Mouse (Mus musculus): ENCODE results near the gene Tmem101. TPM values are rescaled to one million over a fixed set of nuclear protein-coding genes. Genes with fewer than 3 reads are reported as not detected.

Gene Tmem101
- polyA plus RNA-seq, 1 experiment, result 25.1 TPM

DNA sequence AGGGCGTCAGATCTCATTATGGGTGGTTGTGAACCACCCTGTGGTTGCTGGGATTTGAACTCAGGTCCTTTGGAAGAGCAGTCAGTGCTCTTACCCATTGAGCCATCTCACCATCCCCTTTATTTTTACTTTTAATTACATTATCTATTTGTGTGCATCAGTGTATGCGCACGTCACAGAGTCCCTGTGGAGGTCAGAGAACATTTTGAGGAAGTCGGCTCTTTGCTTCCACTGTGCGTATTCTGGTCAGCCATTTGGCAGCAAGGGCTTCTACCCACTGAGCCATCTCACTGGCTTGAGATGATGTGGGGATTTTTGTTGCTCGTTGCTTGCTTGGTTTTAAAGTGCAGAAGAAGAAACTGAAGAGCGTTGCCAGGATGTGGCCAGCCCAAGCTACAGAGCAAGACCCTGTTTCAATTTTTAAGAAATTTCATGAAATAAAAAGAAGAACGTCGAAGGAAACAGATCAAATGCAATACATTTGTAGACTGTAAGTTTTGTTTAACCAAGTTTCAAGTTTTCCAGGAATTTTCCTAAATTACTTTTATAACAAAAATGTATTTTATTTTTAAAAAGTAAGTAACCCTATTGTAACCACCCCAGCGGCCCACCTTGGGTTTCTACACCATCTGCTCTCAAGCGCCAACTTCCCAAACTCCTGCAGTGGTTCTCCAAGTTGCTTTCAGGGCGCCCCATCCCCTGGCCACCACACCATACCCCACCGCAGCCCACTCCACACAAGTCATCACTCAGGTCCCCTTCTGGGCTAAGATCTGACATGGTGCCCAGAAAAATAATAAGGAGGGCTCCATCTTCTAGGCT is 18.4 kb downstream of the Tmem101 start:
- Histone ChIP-seq H3K79me3 (ENCODE audit: low read depth) (no peaks in the 10 kb centered on the region), H3K4me3 (ENCODE audit: insufficient read depth, poor library complexity, severe bottlenecking) (no peak overlapping the region), H3ac (ENCODE audit: control insufficient read depth, insufficient read length, low read depth) (no peak overlapping the region)

DNA sequence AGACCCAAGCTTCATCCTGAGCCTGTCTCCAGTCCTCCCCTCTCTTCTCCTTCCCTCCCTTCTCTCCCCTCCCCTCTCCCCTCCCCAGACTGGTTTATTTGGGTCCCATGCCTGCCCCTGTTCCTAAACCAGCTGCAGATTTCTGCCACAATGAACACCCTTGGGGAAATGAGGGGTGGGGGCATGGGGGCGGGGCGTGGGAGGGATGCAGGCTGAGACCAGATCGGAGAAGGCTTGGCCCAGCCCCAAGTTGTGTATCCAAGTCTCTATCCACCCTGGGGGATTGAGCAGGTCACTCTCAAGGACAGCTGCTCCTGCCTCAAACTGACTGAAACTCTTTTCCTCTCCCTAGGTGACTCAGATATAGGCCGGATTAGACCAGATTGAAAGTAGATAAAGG is 21.7 kb downstream of the Tmem101 start:
- TF ChIP-seq FOSL1 (IDR thresholded peaks at IDR 0.05; ENCODE audit: insufficient read depth, low read length, poor library complexity, severe bottlenecking) (no peak), MYOG (IDR thresholded peaks at IDR 0.05; ENCODE audit: control insufficient read depth, extremely low read depth, insufficient read length) (no peak), CEBPB (IDR thresholded peaks at IDR 0.05; ENCODE audit: low read depth) (no peak), MAX (IDR thresholded peaks at IDR 0.05) (no peak), CTCF (IDR thresholded peaks at IDR 0.05; ENCODE audit: control insufficient read depth, insufficient read depth, insufficient read length) (no peak), USF1 (IDR thresholded peaks at IDR 0.05; ENCODE audit: low read depth) (no peak), MYOD1 (IDR thresholded peaks at IDR 0.05; ENCODE audit: control insufficient read depth, insufficient read length, low read depth) (no peak)
- Histone ChIP-seq H3K79me2 (ENCODE audit: control insufficient read depth, insufficient read depth) (no peaks in the 10 kb centered on the region), H3K36me3 (ENCODE audit: control insufficient read depth, insufficient read depth) (no peaks in the 10 kb centered on the region), H3K27me3 (ENCODE audit: control insufficient read depth, insufficient read depth, insufficient read length) (peaks cover 26% of the 10 kb centered on the region), H3K79me3 (ENCODE audit: low read depth) (no peaks in the 10 kb centered on the region), H3K4me3 (ENCODE audit: insufficient read depth, poor library complexity, severe bottlenecking) (no peak overlapping the region), H3ac (ENCODE audit: control insufficient read depth, insufficient read length, low read depth) (no peak overlapping the region)

More for the DNA sequence above, 18.4 kb downstream of the Tmem101 start:
- Histone ChIP-seq H3K27me3 (ENCODE audit: control insufficient read depth, insufficient read depth, insufficient read length) (peaks cover 9% of the 10 kb centered on the region), H3K36me3 (ENCODE audit: control insufficient read depth, insufficient read depth) (no peaks in the 10 kb centered on the region), H3K79me2 (ENCODE audit: control insufficient read depth, insufficient read depth) (no peaks in the 10 kb centered on the region)
- no peak for TF ChIP-seq CEBPB (IDR thresholded peaks at IDR 0.05; ENCODE audit: low read depth)
- no peak for TF ChIP-seq MYOD1 (IDR thresholded peaks at IDR 0.05; ENCODE audit: control insufficient read depth, insufficient read length, low read depth)
- TF ChIP-seq USF1 (IDR thresholded peaks at IDR 0.05; ENCODE audit: low read depth), result no peak
- TF ChIP-seq MAX (IDR thresholded peaks at IDR 0.05), result no peak
- no peak for TF ChIP-seq CTCF (IDR thresholded peaks at IDR 0.05; ENCODE audit: control insufficient read depth, insufficient read depth, insufficient read length)
- no peak for TF ChIP-seq FOSL1 (IDR thresholded peaks at IDR 0.05; ENCODE audit: insufficient read depth, low read length, poor library complexity, severe bottlenecking)
- no peak for TF ChIP-seq MYOG (IDR thresholded peaks at IDR 0.05; ENCODE audit: control insufficient read depth, extremely low read depth, insufficient read length)

DNA sequence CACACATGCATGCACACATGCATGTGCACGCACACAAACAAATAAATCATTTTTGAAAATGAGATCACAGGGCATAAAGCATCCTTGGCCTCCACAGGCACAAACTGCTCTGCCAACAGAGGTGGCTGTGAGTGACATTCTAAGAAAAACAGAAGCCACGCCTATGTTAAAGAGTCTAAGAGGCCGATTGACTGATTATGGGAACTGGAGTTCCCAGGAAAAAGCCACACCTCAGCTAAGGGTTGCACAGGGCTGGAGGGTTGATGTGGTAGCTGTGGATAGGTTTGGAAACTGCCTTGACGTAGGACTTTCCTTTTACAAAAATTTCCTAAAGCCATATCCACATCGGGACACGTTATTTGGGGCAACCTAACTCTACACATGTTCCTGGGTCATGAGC is 38.8 kb downstream of the Tmem101 start:
- no peak overlapping the region for H3K4me3 ChIP-seq (ENCODE audit: insufficient read depth, poor library complexity, severe bottlenecking)
- no peak for TF ChIP-seq CEBPB (IDR thresholded peaks at IDR 0.05; ENCODE audit: low read depth)
- TF ChIP-seq CTCF (IDR thresholded peaks at IDR 0.05; ENCODE audit: control insufficient read depth, insufficient read depth, insufficient read length), result no peak
- no peak for TF ChIP-seq FOSL1 (IDR thresholded peaks at IDR 0.05; ENCODE audit: insufficient read depth, low read length, poor library complexity, severe bottlenecking)
- no peak for TF ChIP-seq MYOD1 (IDR thresholded peaks at IDR 0.05; ENCODE audit: control insufficient read depth, insufficient read length, low read depth)
- no peak for TF ChIP-seq MAX (IDR thresholded peaks at IDR 0.05)
- TF ChIP-seq USF1 (IDR thresholded peaks at IDR 0.05; ENCODE audit: low read depth), result no peak
- no peak for TF ChIP-seq MYOG (IDR thresholded peaks at IDR 0.05; ENCODE audit: control insufficient read depth, extremely low read depth, insufficient read length)
- H3K79me3 ChIP-seq (ENCODE audit: low read depth), result no peaks in the 10 kb centered on the region
- no peaks in the 10 kb centered on the region for H3K36me3 ChIP-seq (ENCODE audit: control insufficient read depth, insufficient read depth)
- H3K79me2 ChIP-seq (ENCODE audit: control insufficient read depth, insufficient read depth), result no peaks in the 10 kb centered on the region
- H3ac ChIP-seq (ENCODE audit: control insufficient read depth, insufficient read length, low read depth), result no peak overlapping the region
- H3K27me3 ChIP-seq (ENCODE audit: control insufficient read depth, insufficient read depth, insufficient read length), result peaks cover 35% of the 10 kb centered on the region

DNA sequence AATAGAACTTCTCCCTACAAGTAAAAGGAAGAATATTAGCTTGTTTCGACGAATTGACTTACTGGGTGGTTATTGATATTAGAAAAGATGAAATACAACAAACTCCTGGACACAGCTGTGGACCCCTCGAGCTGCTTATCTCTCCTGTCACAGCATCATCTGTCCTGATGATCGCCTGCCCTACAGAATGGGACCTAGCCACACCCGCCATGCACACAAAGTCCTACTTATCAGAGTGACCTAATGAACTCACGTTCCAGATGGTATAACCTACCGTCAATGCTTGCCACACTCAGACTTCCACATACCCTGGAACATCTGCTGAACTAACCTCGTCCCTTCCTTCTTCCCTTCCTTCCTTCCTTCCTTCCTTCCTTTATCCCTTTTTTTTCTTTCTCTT is 40.0 kb downstream of the Tmem101 start:
- no peaks in the 10 kb centered on the region for H3K36me3 ChIP-seq (ENCODE audit: control insufficient read depth, insufficient read depth)
- TF ChIP-seq MYOG (IDR thresholded peaks at IDR 0.05; ENCODE audit: control insufficient read depth, extremely low read depth, insufficient read length) (no peak), FOSL1 (IDR thresholded peaks at IDR 0.05; ENCODE audit: insufficient read depth, low read length, poor library complexity, severe bottlenecking) (no peak), MAX (IDR thresholded peaks at IDR 0.05) (no peak), MYOD1 (IDR thresholded peaks at IDR 0.05; ENCODE audit: control insufficient read depth, insufficient read length, low read depth) (no peak), USF1 (IDR thresholded peaks at IDR 0.05; ENCODE audit: low read depth) (no peak), CTCF (IDR thresholded peaks at IDR 0.05; ENCODE audit: control insufficient read depth, insufficient read depth, insufficient read length) (no peak), CEBPB (IDR thresholded peaks at IDR 0.05; ENCODE audit: low read depth) (no peak)
- no peaks in the 10 kb centered on the region for H3K79me2 ChIP-seq (ENCODE audit: control insufficient read depth, insufficient read depth)
- H3ac ChIP-seq (ENCODE audit: control insufficient read depth, insufficient read length, low read depth), result no peak overlapping the region
- no peak overlapping the region for H3K4me3 ChIP-seq (ENCODE audit: insufficient read depth, poor library complexity, severe bottlenecking)
- peaks cover 31% of the 10 kb centered on the region for H3K27me3 ChIP-seq (ENCODE audit: control insufficient read depth, insufficient read depth, insufficient read length)
- no peaks in the 10 kb centered on the region for H3K79me3 ChIP-seq (ENCODE audit: low read depth)

DNA sequence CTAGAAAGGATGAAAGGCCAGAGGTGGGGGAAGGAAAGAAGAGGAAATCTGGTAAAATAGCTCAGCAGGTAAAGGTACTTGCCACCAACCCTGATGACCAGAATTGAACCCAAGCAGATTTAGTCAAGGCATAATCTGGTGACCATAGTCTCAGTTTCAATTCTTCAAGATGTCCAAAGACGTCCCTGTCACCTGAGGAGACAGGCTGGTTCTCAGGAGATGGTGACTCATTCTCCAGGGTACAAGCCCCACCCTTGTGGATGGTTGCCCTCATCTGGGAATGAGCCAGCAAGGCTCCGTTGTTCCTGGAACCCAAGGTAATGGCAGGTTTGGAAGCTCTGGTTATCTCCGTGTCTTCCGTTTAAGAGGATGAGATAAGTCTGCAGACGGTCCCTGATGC is 44.6 kb downstream of the Tmem101 start:
- Histone ChIP-seq H3K36me3 (ENCODE audit: control insufficient read depth, insufficient read depth) (no peaks in the 10 kb centered on the region), H3ac (ENCODE audit: control insufficient read depth, insufficient read length, low read depth) (no peak overlapping the region), H3K27me3 (ENCODE audit: control insufficient read depth, insufficient read depth, insufficient read length) (peaks cover 51% of the 10 kb centered on the region), H3K79me2 (ENCODE audit: control insufficient read depth, insufficient read depth) (no peaks in the 10 kb centered on the region), H3K4me3 (ENCODE audit: insufficient read depth, poor library complexity, severe bottlenecking) (no peak overlapping the region), H3K79me3 (ENCODE audit: low read depth) (no peaks in the 10 kb centered on the region)
- TF ChIP-seq CTCF (IDR thresholded peaks at IDR 0.05; ENCODE audit: control insufficient read depth, insufficient read depth, insufficient read length) (no peak), MYOG (IDR thresholded peaks at IDR 0.05; ENCODE audit: control insufficient read depth, extremely low read depth, insufficient read length) (no peak), FOSL1 (IDR thresholded peaks at IDR 0.05; ENCODE audit: insufficient read depth, low read length, poor library complexity, severe bottlenecking) (no peak)

Data from C2C12 (cell line).